Mouse (Mus musculus) midbrain, embryonic 13.5 days (tissue): ENCODE measurements around the gene B4galnt3. TPM values are rescaled to one million over a fixed set of nuclear protein-coding genes. Genes with fewer than 3 reads are reported as not detected.

Experiments used
- ATAC-seq: fragments of 200-750 bp; cut with Nextera tagmentation; 2 replicates; pipeline ENCODE4 v1.8.0; 2017; ENCODE audit warnings: mild to moderate bottlenecking, moderate TSS enrichment, moderate library complexity
- H3K27ac ChIP-seq: fragments of 300-500 bp; sonication (generic); 2 replicates; pipeline ENCODE4 v1.5.1; 2015; ENCODE audit warnings: inconsistent platforms, mild to moderate bottlenecking, moderate library complexity
- H3K27me3 ChIP-seq: fragments of 300-500 bp; sonication (generic); 2 replicates; pipeline ENCODE4 v1.6.1; 2015; ENCODE audit warnings: mild to moderate bottlenecking, inconsistent platforms
- H3K36me3 ChIP-seq: fragments of 300-500 bp; sonication (generic); 2 replicates; pipeline ENCODE4 v1.6.1; 2015; ENCODE audit warnings: mild to moderate bottlenecking, inconsistent platforms
- H3K4me1 ChIP-seq: fragments of 300-500 bp; sonication (generic); replicated peaks from 2 replicates; pipeline ENCODE4 v1.6.1; 2015; ENCODE audit warnings: inconsistent platforms
- H3K4me2 ChIP-seq: fragments of 300-500 bp; sonication (generic); replicated peaks from 2 replicates; pipeline ENCODE4 v1.6.1; 2015; ENCODE audit warnings: moderate library complexity, mild to moderate bottlenecking, inconsistent platforms
- H3K4me3 ChIP-seq: fragments of 300-500 bp; sonication (generic); replicated peaks from 2 replicates; pipeline ENCODE4 v1.5.1; 2015; ENCODE audit warnings: mild to moderate bottlenecking, inconsistent platforms
- H3K9ac ChIP-seq: fragments of 300-500 bp; sonication (generic); replicated peaks from 2 replicates; pipeline ENCODE4 v1.6.1; 2015; ENCODE audit warnings: mild to moderate bottlenecking, inconsistent platforms
- H3K9me3 ChIP-seq: fragments of 300-500 bp; sonication (generic); 2 replicates; pipeline ENCODE4 v1.6.1; 2016; ENCODE audit warnings: mild to moderate bottlenecking, inconsistent platforms
- WGBS: fragments of 180-500 bp; shearing (Covaris S2); methylation state at CpG from one replicate; pipeline ENCODE4 v1.1.7; 2015; 5-methylcytosine and 5-hydroxymethylcytosine counted together
- polyA plus RNA-seq: library from polyadenylated mRNA; unstranded; fragments of >200 nt; fragmentation: Nextera tagmentation; extraction: Ambion mirVana; gene quantifications from 2 replicates; pipeline ENCODE4 v1.2.1, GENCODE M21; 2015

Gene B4galnt3
- polyA plus RNA-seq, 1 experiment from 2014 or later = 0.09 TPM

- Histone ChIP-seq H3K4me1 (peaks cover 23% of the 10 kb centered on the region), H3K9ac (no peak overlapping the region), H3K9me3 (no peaks in the 10 kb centered on the region), H3K4me3 (no peak overlapping the region), H3K36me3 (no peaks in the 10 kb centered on the region), H3K4me2 (no peak overlapping the region), H3K27ac (peak overlapping the region; percentile 45), H3K27me3 (no peaks in the 10 kb centered on the region)
- 33% methylated on average over 8 of the region's 8 CpGs for WGBS
- ATAC-seq = peak; percentile 65; the same call in 1 of the 2 replicates
Observed at GRCm38 (mm10) chr6:120202406-120202805, 92.0 kb downstream of the B4galnt3 start.

- no peak for ATAC-seq
- Histone ChIP-seq H3K36me3 (no peaks in the 10 kb centered on the region), H3K9me3 (no peaks in the 10 kb centered on the region), H3K27ac (peak overlapping the region; percentile 45), H3K27me3 (no peaks in the 10 kb centered on the region), H3K4me1 (peaks cover 23% of the 10 kb centered on the region), H3K9ac (no peak overlapping the region), H3K4me2 (no peak overlapping the region), H3K4me3 (no peak overlapping the region)
- 44% methylated on average over 6 of the region's 6 CpGs for WGBS
Observed at GRCm38 (mm10) chr6:120201956-120202355, 92.4 kb downstream of the B4galnt3 start.

GRCm38 (mm10) chr6:120199638-120200394, 94.5 kb downstream of the B4galnt3 start:
- 18% methylated on average over 10 of the region's 10 CpGs for WGBS
- peaks cover 23% of the 10 kb centered on the region for H3K4me1 ChIP-seq
- H3K27me3 ChIP-seq = peaks cover 7% of the 10 kb centered on the region
- no peak overlapping the region for H3K4me3 ChIP-seq
- H3K9ac ChIP-seq = no peak overlapping the region
- H3K27ac ChIP-seq = no peak overlapping the region
- no peak overlapping the region for H3K4me2 ChIP-seq
- H3K9me3 ChIP-seq = no peaks in the 10 kb centered on the region
- no peaks in the 10 kb centered on the region for H3K36me3 ChIP-seq
- peak; percentile 28; the same call in 1 of the 2 replicates for ATAC-seq

GRCm38 (mm10) chr6:120197964-120198363, 96.4 kb downstream of the B4galnt3 start:
- H3K27me3 ChIP-seq = peaks cover 11% of the 10 kb centered on the region
- H3K4me3 ChIP-seq = no peak overlapping the region
- H3K9me3 ChIP-seq = no peaks in the 10 kb centered on the region
- H3K9ac ChIP-seq = no peak overlapping the region
- H3K27ac ChIP-seq = no peak overlapping the region
- H3K4me2 ChIP-seq = no peak overlapping the region
- peaks cover 20% of the 10 kb centered on the region for H3K4me1 ChIP-seq
- 34% methylated on average over 9 of the region's 9 CpGs for WGBS
- H3K36me3 ChIP-seq = no peaks in the 10 kb centered on the region
- ATAC-seq = 0 out of 2 replicates have a peak, but pooled peaks have one; percentile 15

GRCm38 (mm10) chr6:120196837-120197236, 97.5 kb downstream of the B4galnt3 start:
- no peaks in the 10 kb centered on the region for H3K36me3 ChIP-seq
- no peaks in the 10 kb centered on the region for H3K9me3 ChIP-seq
- no peak overlapping the region for H3K27ac ChIP-seq
- peaks cover 11% of the 10 kb centered on the region for H3K27me3 ChIP-seq
- 35% methylated on average over 2 of the region's 2 CpGs for WGBS
- no peak for ATAC-seq
- no peak overlapping the region for H3K4me2 ChIP-seq
- H3K4me1 ChIP-seq = peaks cover 15% of the 10 kb centered on the region
- H3K9ac ChIP-seq = no peak overlapping the region
- no peak overlapping the region for H3K4me3 ChIP-seq

- WGBS = 23% methylated on average over 7 of the region's 7 CpGs
- no peak for ATAC-seq
- peaks cover 11% of the 10 kb centered on the region for H3K27me3 ChIP-seq
- H3K27ac ChIP-seq = no peak overlapping the region
- H3K4me1 ChIP-seq = peaks cover 13% of the 10 kb centered on the region
- no peak overlapping the region for H3K4me3 ChIP-seq
- no peak overlapping the region for H3K9ac ChIP-seq
- H3K36me3 ChIP-seq = no peaks in the 10 kb centered on the region
- H3K9me3 ChIP-seq = no peaks in the 10 kb centered on the region
- H3K4me2 ChIP-seq = no peak overlapping the region
Observed at GRCm38 (mm10) chr6:120194963-120195362, 99.4 kb downstream of the B4galnt3 start.

GRCm38 (mm10) chr6:120194305-120194704, 100.1 kb downstream of the B4galnt3 start:
- H3K9ac ChIP-seq = no peak overlapping the region
- H3K36me3 ChIP-seq = no peaks in the 10 kb centered on the region
- H3K4me2 ChIP-seq = no peak overlapping the region
- no peak overlapping the region for H3K4me3 ChIP-seq
- H3K27me3 ChIP-seq = peaks cover 11% of the 10 kb centered on the region
- H3K9me3 ChIP-seq = no peaks in the 10 kb centered on the region
- 16% methylated on average over 10 of the region's 10 CpGs for WGBS
- H3K27ac ChIP-seq = no peak overlapping the region
- ATAC-seq = no peak
- H3K4me1 ChIP-seq = peaks cover 8% of the 10 kb centered on the region

GRCm38 (mm10) chr6:120193793-120194192, 100.6 kb downstream of the B4galnt3 start:
- no peak for ATAC-seq
- Histone ChIP-seq H3K9ac (no peak overlapping the region), H3K9me3 (no peaks in the 10 kb centered on the region), H3K4me3 (no peak overlapping the region), H3K27ac (no peak overlapping the region), H3K27me3 (peaks cover 11% of the 10 kb centered on the region), H3K36me3 (no peaks in the 10 kb centered on the region), H3K4me2 (no peak overlapping the region), H3K4me1 (peaks cover 8% of the 10 kb centered on the region)
- 63% methylated on average over 1 of the region's 1 CpGs for WGBS

GRCm38 (mm10) chr6:120193174-120193573, 101.2 kb downstream of the B4galnt3 start:
- Histone ChIP-seq H3K36me3 (no peaks in the 10 kb centered on the region), H3K4me1 (peaks cover 13% of the 10 kb centered on the region), H3K27me3 (peaks cover 16% of the 10 kb centered on the region), H3K9me3 (no peaks in the 10 kb centered on the region), H3K4me2 (no peak overlapping the region), H3K4me3 (no peak overlapping the region), H3K27ac (no peak overlapping the region), H3K9ac (no peak overlapping the region)
- WGBS = 25% methylated on average over 5 of the region's 5 CpGs
- ATAC-seq = no peak

- H3K36me3 ChIP-seq = no peaks in the 10 kb centered on the region
- no peak overlapping the region for H3K4me2 ChIP-seq
- H3K27me3 ChIP-seq = peaks cover 16% of the 10 kb centered on the region
- no peak overlapping the region for H3K9ac ChIP-seq
- ATAC-seq = no peak
- 12% methylated on average over 14 of the region's 15 CpGs for WGBS
- H3K27ac ChIP-seq = no peak overlapping the region
- H3K4me3 ChIP-seq = no peak overlapping the region
- H3K9me3 ChIP-seq = no peaks in the 10 kb centered on the region
- peaks cover 21% of the 10 kb centered on the region for H3K4me1 ChIP-seq
Observed at GRCm38 (mm10) chr6:120192211-120192870, 102.0 kb downstream of the B4galnt3 start.

- ATAC-seq = no peak
- no peak overlapping the region for H3K4me2 ChIP-seq
- peaks cover 17% of the 10 kb centered on the region for H3K27me3 ChIP-seq
- no peak overlapping the region for H3K9ac ChIP-seq
- H3K9me3 ChIP-seq = no peaks in the 10 kb centered on the region
- WGBS = 51% methylated on average over 7 of the region's 7 CpGs
- H3K27ac ChIP-seq = no peak overlapping the region
- H3K4me3 ChIP-seq = no peak overlapping the region
- peaks cover 21% of the 10 kb centered on the region for H3K4me1 ChIP-seq
- H3K36me3 ChIP-seq = no peaks in the 10 kb centered on the region
Observed at GRCm38 (mm10) chr6:120191396-120192170, 102.8 kb downstream of the B4galnt3 start.

- no peaks in the 10 kb centered on the region for H3K36me3 ChIP-seq
- H3K4me2 ChIP-seq = no peak overlapping the region
- H3K9me3 ChIP-seq = no peaks in the 10 kb centered on the region
- H3K4me1 ChIP-seq = peaks cover 21% of the 10 kb centered on the region
- no peak for ATAC-seq
- no peak overlapping the region for H3K4me3 ChIP-seq
- peaks cover 23% of the 10 kb centered on the region for H3K27me3 ChIP-seq
- H3K27ac ChIP-seq = no peak overlapping the region
- 83% methylated on average over 4 of the region's 4 CpGs for WGBS
- no peak overlapping the region for H3K9ac ChIP-seq
Observed at GRCm38 (mm10) chr6:120190912-120191311, 103.4 kb downstream of the B4galnt3 start.
